Mouse (Mus musculus) layer of hippocampus, postnatal 25 days (tissue): Measurements from ENCODE around the gene Kcnk18. TPM values are rescaled to one million over a fixed set of nuclear protein-coding genes. Genes with fewer than 3 reads are reported as not detected.

Source experiments
- DNase-seq, 2 experiments: peaks; one replicate each; pipeline ENCODE4 v3.0.0; 2022; ENCODE audit warnings: mixed read lengths in 2 of 2, low spot score in 1 of 2; ENCODE audit errors: extremely low spot score in 1 of 2
- total RNA-seq, 2 experiments: library from RNA; stranded (reverse); gene quantifications; 2 replicates each; pipeline ENCODE4 v1.2.3; 2021

Gene Kcnk18
- total RNA-seq, 2 experiments from 2014 or later = not detected

- DNase-seq = no peak
These were observed 2.1 kb upstream of the Kcnk18 start for GRCm38 (mm10) chr19:59216891-59217290.

GRCm38 (mm10) chr19:59221131-59221530 is 2.1 kb downstream of the Kcnk18 start:
- DNase-seq = no peak

- no peak for DNase-seq
These were observed 9.4 kb downstream of the Kcnk18 start for GRCm38 (mm10) chr19:59228376-59228775.

GRCm38 (mm10) chr19:59232786-59233185 is 13.8 kb downstream of the Kcnk18 start:
- DNase-seq = no peak

GRCm38 (mm10) chr19:59235001-59235400 is 16.0 kb downstream of the Kcnk18 start:
- no peak for DNase-seq

GRCm38 (mm10) chr19:59236046-59236445 is 17.0 kb downstream of the Kcnk18 start:
- DNase-seq = no peak

- no peak for DNase-seq
These were observed 19.6 kb downstream of the Kcnk18 start for GRCm38 (mm10) chr19:59238630-59239029.

- DNase-seq = peak; percentile 94 to 97
These were observed 20.3 kb downstream of the Kcnk18 start for GRCm38 (mm10) chr19:59239124-59239817.

GRCm38 (mm10) chr19:59241987-59242386 is 23.0 kb downstream of the Kcnk18 start:
- no peak for DNase-seq

GRCm38 (mm10) chr19:59243057-59243456 is 24.0 kb downstream of the Kcnk18 start:
- DNase-seq = no peak

- DNase-seq = no peak
These were observed 29.1 kb downstream of the Kcnk18 start for GRCm38 (mm10) chr19:59248144-59248543.

- DNase-seq = no peak
These were observed 29.7 kb downstream of the Kcnk18 start for GRCm38 (mm10) chr19:59248553-59249286.

- no peak for DNase-seq
These were observed 33.6 kb downstream of the Kcnk18 start for GRCm38 (mm10) chr19:59252651-59253050.

GRCm38 (mm10) chr19:59259633-59260032 is 40.6 kb downstream of the Kcnk18 start:
- no peak for DNase-seq

- no peak for DNase-seq
These were observed 41.9 kb downstream of the Kcnk18 start, which contains the start of gene Slc18a2 for GRCm38 (mm10) chr19:59260718-59261442. Slc18a2 (plus strand) TSS chr19:59260896.

- no peak for DNase-seq
These were observed 42.6 kb downstream of the Kcnk18 start for GRCm38 (mm10) chr19:59261604-59262003.

- no peak for DNase-seq
These were observed 44.2 kb downstream of the Kcnk18 start for GRCm38 (mm10) chr19:59263171-59263570.

GRCm38 (mm10) chr19:59264838-59265532 is 46.0 kb downstream of the Kcnk18 start:
- DNase-seq = no peak

GRCm38 (mm10) chr19:59265907-59266306 is 46.9 kb downstream of the Kcnk18 start:
- DNase-seq = no peak

GRCm38 (mm10) chr19:59267417-59267963 is 48.5 kb downstream of the Kcnk18 start:
- no peak for DNase-seq
